Mouse (Mus musculus) midbrain, embryonic 11.5 days (tissue): ENCODE data around the gene Gpr3. TPM values are rescaled to one million over a fixed set of nuclear protein-coding genes. Genes with fewer than 3 reads are reported as not detected.

Source experiments
- ATAC-seq: fragments of 200-750 bp; cut with Nextera tagmentation; 2 replicates; pipeline ENCODE4 v1.8.0; 2017; ENCODE audit warnings: moderate TSS enrichment, moderate library complexity; ENCODE audit not compliant: low FRiP score
- DNase-seq: peaks from one replicate; pipeline ENCODE4 v3.0.0; 2015; ENCODE audit warnings: low spot score; ENCODE audit errors: missing footprints
- H3K27ac ChIP-seq: fragments of 300-500 bp; sonication (generic); 2 replicates; pipeline ENCODE4 v1.5.1; 2014; ENCODE audit warnings: low read depth, low read length
- H3K27me3 ChIP-seq: fragments of 300-500 bp; sonication (generic); 2 replicates; pipeline ENCODE4 v1.6.1; 2014; ENCODE audit warnings: mild to moderate bottlenecking, low read length, moderate library complexity, mixed read lengths; ENCODE audit not compliant: control insufficient read depth, insufficient read depth
- H3K36me3 ChIP-seq: fragments of 300-500 bp; sonication (generic); 2 replicates; pipeline ENCODE4 v1.6.1; 2014; ENCODE audit warnings: mild to moderate bottlenecking, low read length, moderate library complexity, mixed read lengths; ENCODE audit not compliant: control insufficient read depth, insufficient read depth
- H3K4me1 ChIP-seq: fragments of 300-500 bp; sonication (generic); 2 replicates; pipeline ENCODE4 v1.6.1; 2014; ENCODE audit warnings: low read length; ENCODE audit not compliant: control insufficient read depth, insufficient read depth
- H3K4me2 ChIP-seq: fragments of 300-500 bp; sonication (generic); 2 replicates; pipeline ENCODE4 v1.6.1; 2014; ENCODE audit warnings: mild to moderate bottlenecking, moderate library complexity
- H3K4me3 ChIP-seq: fragments of 300-500 bp; sonication (generic); 2 replicates; pipeline ENCODE4 v1.5.1; 2014; ENCODE audit warnings: low read depth, low read length
- H3K9ac ChIP-seq: fragments of 300-500 bp; sonication (generic); 2 replicates; pipeline ENCODE4 v1.6.1; 2014; ENCODE audit warnings: low read length
- H3K9me3 ChIP-seq: fragments of 300-500 bp; sonication (generic); 2 replicates; pipeline ENCODE4 v1.6.1; 2016; ENCODE audit warnings: low read length; ENCODE audit not compliant: control insufficient read depth
- WGBS: fragments of 180-500 bp; shearing (Covaris S2); extraction: QIAGEN DNeasy Blood & Tissue Kit; methylation state at CpG from one replicate; pipeline ENCODE4 v1.1.7; 2014; 5-methylcytosine and 5-hydroxymethylcytosine counted together
- microRNA-seq: library from miRNA; unstranded; fragments of <30 nt; microRNA quantifications from one replicate; pipeline ENCODE4, GENCODE M21; 2017
- polyA plus RNA-seq: library from polyadenylated mRNA; unstranded; fragments of >200 nt; fragmentation: Nextera tagmentation; extraction: Ambion mirVana; gene quantifications from 2 replicates; pipeline ENCODE4 v1.2.1, GENCODE M21; 2014

Gpr3 gene
- polyA plus RNA-seq, 1 experiment from 2014 or later = 0.55 TPM

- no peaks in the 10 kb centered on the region for H3K9me3 ChIP-seq
- H3K4me3 ChIP-seq = no peak overlapping the region
- no peak overlapping the region for H3K4me2 ChIP-seq
- no peak for DNase-seq
- no peak for ATAC-seq
- H3K27ac ChIP-seq = no peak overlapping the region
- H3K4me1 ChIP-seq = peaks cover 9% of the 10 kb centered on the region
- H3K9ac ChIP-seq = no peak overlapping the region
- H3K27me3 ChIP-seq = no peaks in the 10 kb centered on the region
- WGBS = 48% methylated on average over 4 of the region's 4 CpGs
- H3K36me3 ChIP-seq = no peaks in the 10 kb centered on the region
Measured at GRCm38 (mm10) chr4:133159646-133160045, 52.7 kb downstream of the Gpr3 start.

Small RNA genes lying within 50 kb of the gene (microRNA-seq; reads per million reads assigned to microRNA genes)
- 0.76 reads per million for gene Mir7017

Other genes starting within 250 kb of the Gpr3 start
- not detected in 2 replicates for gene Fgr, start 238.4 kb downstream of the Gpr3 start, polyA plus RNA-seq
- 4.9 and 5.3 TPM in 2 replicates for gene Ahdc1, start 201.3 kb downstream of the Gpr3 start, polyA plus RNA-seq
- 38.3 and 40.1 TPM in 2 replicates for gene Wasf2, start 82.0 kb downstream of the Gpr3 start, polyA plus RNA-seq
- 0.23 and 0.47 TPM in 2 replicates for gene Cd164l2, start 405 bp downstream of the Gpr3 start, polyA plus RNA-seq
- gene Map3k6, start 28.3 kb upstream of the Gpr3 start, polyA plus RNA-seq = 1.3 and 2.0 TPM in 2 replicates
- gene Sytl1, start 50.6 kb upstream of the Gpr3 start, polyA plus RNA-seq = 0.37 and 0.83 TPM in 2 replicates
- gene Tmem222, start 65.3 kb upstream of the Gpr3 start, polyA plus RNA-seq = 71.2 and 82.0 TPM in 2 replicates
- gene Wdtc1, start 140.9 kb upstream of the Gpr3 start, polyA plus RNA-seq = 21.0 and 22.2 TPM in 2 replicates
- gene Slc9a1, start 157.2 kb upstream of the Gpr3 start, polyA plus RNA-seq = 4.6 and 5.6 TPM in 2 replicates